Mouse (Mus musculus) R1 (cell line): ENCODE data around the gene Spin1.

ENCODE experiments used
- DNase-seq: peaks from one replicate; pipeline ENCODE4 v3.0.0-alpha.2; 2018; ENCODE audit warnings: low read depth, low spot score

The Spin1 gene

DNA sequence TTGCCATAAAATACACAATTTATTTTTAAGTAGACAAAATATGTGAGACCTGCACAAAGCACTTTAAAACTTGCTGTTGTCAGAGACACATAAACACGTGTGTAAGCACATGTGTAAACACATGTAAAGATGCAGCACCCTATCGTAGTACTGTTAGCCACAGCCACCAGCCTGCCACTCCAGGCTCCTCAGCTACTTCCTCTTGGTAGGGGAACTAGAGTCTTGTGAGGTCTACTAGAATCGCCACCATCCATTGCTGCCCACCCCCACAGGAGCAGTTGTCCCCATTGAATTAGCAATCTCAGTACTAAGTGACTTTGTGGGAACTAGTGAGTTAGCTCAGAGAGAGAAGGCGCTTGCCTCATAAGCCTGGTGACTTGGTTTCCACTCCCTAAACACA is 35.6 kb downstream of the Spin1 start:
- DNase-seq = no peak

DNA sequence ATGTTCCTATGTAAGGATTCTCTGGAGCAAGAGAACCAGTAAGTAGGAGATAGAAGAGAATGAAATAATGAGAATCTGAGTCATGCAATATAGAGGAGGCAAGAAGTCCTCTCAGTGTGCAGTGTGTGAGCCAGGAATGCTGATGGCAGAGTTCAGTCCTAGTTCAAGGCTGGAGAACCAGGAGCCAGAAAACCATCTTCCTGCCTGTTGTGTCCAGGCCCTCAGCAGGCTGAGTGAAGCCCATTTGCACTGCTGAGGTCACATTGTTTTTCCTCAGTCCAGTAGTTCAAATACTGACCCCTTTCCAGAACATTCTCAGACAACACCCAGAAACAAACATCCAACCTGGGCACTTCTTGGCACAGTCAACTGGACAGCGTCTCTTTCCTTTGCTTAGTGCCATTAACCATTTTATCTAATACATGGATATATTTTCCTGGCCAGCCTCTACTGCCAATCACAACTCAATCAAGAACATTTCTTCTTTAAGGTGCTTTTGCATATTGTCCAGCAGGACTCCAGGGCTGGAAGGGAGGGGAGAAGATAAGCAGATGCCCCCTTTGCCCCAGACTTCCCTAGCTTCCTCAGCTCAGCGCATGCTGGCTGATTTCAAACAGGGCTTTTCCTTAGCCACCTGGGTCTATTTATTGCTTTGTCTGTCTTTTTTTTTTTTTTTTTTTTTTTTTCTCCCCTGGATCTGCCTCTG is 36.5 kb downstream of the Spin1 start:
- DNase-seq = no peak

DNA sequence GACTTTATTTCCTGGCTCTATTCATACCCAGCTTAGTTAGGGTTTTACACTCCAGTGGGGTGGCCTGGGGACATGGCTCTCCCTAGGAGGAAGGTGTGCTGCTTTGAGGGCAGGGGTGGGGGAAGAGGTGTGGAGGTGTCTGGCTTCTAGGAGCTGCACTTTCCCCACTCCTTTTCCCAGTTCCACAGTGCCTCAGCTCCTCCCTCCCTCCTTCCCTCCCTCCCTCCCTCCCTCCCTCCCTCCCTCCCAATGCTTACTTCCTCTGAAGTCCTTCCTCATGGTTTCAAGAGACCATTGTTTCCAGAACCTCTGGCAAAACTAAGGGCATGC is 37.0 kb downstream of the Spin1 start:
- peak; percentile 54 for DNase-seq

DNA sequence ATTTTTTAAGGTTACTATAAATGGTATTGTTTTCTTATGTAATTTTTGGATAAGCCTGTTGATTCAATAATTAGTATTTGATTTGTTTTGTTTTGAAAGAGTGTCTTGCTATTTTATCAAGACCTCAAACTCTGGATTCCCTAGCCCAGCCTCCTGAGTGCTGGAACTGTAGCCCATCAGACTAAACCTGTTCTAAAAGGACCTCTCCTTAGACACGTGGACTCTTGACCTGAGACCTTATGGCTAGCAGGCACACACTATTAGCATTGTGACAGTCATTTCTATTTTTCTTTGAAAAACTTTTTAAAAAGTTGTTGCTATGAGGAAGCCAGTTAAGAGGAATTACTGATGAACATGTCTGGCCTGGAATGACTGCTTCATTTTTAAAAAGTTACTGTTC is 46.4 kb downstream of the Spin1 start:
- DNase-seq = no peak

DNA sequence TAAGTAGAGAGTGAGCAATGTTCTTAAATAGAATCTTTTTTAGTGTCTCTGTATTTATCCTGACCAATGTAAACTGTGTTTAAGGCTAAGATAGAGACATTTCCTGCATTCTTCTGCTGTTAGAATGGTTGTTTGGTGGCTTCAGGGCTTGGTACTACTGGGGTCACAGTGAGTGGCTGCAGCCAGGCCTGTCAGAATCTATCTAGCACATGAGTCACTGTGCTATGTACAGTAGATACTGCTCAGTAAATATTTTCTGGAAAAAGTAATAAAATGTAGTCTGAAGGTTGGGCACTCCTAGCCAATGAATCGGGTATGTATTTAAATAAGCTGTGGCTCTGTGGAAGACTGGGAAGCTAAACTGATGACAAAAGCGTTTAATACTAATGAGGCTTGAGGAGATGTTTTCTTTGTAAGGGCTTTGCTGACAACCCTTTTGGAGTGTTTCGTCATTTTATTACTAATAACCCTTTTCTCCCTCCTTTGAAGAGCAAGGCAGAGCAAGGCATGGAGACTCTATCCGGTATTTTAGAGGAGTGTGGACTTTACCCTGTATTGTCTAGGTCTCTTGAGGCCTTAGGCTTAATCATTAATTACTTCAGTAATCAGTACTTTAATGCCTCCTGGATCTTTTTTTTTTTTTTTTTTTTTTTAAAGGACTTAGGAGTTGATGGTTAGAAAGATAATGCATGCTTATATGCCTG is 52.4 kb downstream of the Spin1 start:
- DNase-seq = no peak

DNA sequence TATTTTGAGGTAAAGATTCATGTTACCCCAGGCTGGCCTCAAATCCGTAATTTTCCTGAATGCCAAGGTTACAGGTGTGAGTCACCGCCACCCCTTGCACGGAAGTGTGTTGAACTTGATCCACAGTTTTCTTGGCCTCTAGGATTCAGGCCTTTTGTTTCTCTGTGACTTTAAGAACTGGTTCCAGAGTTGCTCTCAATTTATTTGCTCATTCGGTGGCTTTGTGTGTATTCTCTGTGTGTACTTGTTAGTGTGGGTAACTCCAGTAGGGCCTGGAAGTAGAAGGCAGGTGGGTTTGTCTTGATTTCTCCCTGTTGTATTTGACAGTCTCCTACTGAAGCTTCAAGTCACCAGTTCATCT is 53.0 kb downstream of the Spin1 start:
- DNase-seq = no peak

DNA sequence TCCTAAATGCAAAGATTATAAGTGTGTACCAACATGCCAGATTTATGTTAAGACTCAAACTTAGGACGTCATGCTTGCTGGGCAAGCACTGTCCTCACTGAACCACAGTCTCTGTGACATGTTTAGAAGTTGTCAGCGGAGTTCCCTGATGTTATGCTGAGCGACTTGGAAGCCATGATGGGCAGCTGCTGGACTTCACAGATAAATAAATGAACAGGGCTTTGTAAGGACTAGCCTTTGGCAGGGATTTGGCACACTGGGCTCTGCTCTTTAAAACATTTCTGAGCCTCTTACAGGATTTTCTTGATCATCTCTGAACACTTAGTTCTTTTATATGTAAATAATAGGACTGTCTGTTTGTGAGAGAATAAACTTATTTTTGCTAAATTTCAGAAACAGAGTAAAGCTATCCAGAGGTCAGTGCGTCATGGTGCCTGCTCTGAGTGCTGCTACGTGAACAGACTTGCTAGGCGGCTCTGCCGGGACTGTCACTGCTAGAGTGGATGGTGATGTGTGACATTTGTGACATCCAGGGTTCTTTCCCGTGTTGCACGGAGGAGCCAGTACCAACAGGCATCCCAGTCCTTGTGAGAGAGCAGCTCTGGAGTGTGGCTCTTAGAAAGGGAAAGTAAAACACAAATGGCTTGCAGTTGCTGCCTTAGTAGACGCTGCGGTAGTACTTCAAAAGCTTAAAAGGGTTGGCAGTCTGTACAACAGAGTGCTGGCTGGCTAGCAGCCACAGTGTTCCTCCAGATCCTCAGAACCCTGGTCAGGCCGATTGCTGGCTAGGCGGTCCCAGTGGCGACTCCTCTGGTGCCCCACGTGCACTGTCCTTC is 54.7 kb downstream of the Spin1 start:
- no peak for DNase-seq

DNA sequence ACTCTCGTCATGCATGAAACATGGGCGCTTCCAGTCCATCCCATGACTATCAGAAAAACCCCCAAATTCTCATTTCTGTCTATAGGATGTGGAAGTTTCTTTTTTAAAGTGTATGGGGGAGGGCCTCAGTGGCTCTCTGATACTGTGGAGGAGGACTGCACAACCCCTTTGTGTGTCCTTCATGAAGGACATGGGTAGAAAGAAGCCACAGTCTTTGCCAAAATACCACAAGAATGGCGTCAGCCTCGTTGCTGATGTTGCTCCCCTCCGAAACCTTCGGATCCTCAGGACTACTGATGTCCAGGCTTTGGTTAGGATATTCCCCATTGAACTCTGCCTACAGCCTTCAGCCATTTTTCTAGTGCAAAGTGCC is 55.3 kb downstream of the Spin1 start:
- DNase-seq = no peak

DNA sequence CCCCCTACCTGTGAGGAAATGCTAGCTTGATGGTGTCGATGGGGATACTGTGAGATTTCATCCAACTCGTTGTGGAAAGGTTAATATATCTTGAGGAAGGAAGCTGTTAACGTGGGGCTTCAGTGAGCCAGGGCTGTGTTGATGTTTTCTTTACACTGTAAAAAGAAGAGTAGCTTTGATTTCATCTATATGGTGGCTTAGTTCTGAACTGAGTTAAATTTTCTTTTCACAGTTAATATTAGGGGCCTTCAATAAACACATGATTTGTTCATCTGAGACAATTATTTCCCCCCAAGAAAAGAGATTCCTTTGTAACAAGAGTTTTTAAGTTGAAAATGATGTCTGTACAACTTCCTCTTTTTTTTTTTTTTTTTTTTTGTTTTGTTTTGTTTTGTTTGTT is 56.6 kb downstream of the Spin1 start:
- no peak for DNase-seq

DNA sequence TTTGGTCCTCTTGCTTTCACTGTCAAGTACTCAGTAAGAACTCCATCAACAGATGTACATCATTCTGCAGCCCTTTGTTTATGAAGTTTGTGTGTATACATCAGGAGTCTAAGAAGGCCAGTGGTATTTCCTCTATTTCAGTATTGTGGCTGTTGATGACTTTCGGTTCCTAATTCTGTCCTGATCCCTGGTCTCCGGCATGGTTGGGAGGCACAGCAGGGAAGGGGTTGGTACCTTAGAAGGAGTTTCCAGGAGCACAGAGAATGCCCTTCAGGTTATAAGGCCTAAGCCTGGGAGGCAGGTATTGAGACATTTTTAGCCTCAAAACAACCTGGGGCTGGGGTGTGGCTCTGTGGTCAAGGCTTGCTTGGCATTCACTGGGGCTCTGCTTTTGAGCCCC is 61.0 kb downstream of the Spin1 start:
- no peak for DNase-seq

DNA sequence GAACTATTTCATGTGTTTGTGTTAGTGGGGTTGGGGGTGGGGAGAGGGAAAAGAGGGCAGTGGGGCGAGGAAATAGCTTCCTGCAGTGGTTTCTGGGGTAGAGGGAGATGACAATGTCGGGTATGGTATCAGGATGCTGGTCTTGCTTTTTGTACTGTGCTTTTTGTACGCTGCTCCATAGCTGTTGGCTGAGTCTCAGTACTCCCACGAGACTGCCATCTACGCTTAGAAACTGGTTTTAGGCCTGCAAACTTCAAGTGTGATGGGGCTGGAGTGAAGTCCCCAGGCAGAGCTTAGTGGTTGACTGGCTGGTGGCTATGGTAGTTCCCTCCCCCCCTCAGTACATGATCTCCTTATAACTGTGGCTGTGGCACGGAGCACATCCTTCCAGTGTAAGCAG is 61.6 kb downstream of the Spin1 start:
- no peak for DNase-seq

DNA sequence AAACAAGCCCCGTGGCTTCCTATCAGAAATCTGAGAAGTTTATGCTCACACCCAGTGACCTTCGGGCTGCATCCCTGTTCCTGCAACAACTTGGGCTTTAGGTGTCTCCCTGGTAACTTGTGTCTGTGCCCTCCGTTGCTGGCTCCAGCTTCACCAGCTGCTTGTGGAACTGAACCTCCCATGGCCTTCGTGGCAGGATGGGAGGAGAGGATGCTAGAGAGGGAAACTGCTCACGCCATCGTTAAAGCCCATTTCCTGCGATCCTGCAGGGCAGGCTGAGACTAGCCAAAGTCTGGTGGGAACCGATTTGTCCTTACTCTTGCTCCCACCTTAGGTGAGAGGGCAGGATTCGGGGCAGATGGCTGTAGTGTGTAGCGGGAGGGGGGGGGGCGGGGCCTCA is 66.0 kb downstream of the Spin1 start:
- DNase-seq = no peak

DNA sequence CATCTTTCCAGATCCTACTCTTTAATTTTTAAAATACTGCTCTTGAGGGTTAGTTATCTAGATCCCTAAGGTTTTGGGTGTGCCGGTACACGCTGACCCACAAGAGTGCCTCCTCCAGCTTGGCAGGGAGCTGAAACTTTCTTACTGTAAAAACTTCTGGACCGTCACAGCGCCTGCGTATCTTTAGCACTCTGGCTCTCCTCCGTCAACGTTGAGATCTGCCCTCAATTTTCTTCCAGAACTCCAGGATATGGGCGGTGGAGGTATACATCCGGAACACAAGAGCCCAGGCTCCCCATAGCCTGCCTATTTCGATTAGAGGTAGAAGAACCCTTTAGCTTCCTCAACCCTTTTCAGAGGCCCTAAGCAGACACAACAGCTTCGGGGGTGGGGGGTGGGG is 69.5 kb downstream of the Spin1 start:
- no peak for DNase-seq

DNA sequence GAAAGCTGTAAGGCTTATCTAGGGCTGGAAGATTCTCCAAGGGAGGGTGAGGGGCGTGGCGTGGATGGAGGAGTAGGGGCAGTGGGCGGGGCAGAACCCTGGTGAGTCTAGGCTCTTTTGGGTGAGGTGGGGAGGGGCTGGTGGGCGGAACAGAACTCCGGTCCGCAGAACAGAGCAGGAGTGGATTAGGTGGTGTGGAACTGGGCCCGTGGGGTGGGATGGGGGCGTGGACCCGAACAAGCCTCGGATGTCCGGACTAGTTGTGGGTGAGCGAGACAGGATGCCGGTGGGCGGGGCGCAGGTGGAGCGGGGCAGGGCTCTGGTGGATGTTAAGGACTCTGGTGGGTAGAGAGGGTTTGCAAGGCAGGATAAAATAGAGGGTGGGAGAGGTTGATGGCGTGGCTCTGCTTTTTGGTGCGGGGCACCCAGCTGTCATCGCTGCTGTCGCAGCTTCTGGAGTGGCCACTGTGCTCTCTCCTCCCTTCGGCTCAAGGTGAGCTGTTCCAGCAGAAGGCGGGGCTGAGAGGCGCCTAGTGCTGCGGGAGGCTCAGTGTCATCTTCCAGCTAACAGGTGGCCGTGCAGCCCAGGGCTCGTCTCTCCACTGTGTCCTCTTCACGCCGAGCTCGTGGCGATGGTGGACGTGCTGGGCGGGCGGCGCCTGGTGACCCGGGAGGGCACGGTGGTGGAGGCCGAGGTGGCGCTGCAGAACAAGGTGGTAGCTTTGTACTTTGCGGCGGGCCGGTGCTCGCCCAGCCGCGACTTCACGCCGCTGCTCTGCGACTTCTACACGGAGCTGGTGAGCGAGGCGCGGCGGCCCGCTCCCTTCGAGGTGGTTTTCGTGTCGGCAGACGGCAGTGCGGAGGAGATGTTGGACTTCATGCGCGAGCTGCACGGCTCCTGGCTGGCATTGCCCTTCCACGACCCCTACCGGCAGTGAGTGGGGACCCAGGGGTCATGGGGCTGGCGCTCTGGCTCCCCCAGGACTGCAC is 70.3 kb downstream of the Spin1 start, which contains the start of gene Nxnl2:
Gene Nxnl2 (plus strand): TSS at position 332 of the 990 bp plus-strand sequence.
- peak; percentile 92 for DNase-seq

DNA sequence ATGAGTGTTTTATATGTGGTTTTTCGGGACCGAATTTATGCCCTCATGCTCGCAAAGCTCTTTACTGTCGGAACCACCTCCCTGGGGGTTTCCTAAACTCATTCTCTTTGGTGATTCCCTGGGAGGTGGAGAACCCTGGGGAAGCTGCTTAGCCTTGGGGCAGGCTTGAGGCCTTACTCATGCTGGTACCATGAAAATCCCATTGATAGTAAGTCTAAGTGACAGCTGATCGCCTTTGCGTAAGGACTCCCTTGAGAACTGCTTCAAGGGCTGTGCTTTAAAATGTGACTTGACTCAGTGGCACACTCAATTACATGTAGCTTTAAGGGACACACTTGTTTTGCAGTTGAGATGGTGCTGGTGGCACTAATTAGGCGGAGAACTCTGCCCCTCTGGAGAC is 71.9 kb downstream of the Spin1 start:
- no peak for DNase-seq

DNA sequence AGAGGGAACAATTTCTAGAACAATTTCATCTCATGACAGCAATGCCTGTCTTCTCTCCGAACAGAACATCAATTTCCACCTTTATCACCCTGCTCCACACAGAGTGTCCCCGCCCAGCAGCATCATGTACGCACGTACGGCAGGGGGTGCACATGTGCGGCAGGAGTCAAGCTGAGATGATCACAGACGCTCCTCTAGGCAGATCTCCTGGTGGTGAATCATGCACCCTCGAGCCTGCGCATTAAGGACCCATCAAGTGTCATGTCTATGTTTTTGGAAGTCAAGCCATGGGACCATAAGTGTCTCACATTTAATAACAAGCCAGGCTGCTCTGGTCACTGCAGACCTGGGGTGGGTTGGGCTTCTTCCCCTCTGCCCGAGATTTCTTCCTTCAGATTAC is 78.3 kb downstream of the Spin1 start:
- DNase-seq = no peak

DNA sequence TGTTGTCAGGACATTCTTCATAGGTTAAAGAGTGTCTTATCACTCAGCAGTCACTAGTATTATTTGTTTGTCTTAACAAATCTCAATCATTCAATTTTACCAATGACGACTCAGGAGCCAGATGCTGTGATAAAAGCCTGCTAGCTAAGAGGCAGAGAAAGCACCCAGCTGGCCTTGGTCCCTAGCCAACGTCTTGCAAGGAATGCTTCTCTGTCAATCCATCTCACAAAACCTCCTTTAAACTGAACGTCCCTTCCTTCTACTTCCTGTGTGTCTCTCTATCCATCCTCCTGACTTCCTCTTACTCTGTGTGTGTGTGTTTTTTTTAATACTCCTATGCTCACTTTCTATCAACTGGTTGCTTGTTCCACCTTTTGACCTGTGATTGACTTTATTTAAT is 78.7 kb downstream of the Spin1 start:
- no peak for DNase-seq

DNA sequence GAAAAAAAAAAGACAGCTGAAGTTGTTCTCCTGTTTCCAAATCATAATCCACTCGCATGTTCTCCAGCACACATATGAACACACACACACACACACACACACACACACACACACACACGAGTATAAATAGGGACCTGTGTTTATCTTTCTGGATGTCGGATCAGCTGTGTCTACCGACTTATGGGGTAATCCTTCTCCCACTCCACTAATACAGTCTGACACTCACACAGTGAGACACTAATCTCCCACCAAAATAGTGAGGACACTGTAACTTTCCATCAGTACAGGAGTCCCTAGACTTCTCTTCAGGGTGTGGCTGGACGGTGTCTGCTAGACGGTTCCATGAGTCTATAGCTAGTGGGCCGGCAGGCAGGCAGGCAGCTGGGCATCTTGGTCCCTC is 81.6 kb downstream of the Spin1 start:
- DNase-seq = no peak

DNA sequence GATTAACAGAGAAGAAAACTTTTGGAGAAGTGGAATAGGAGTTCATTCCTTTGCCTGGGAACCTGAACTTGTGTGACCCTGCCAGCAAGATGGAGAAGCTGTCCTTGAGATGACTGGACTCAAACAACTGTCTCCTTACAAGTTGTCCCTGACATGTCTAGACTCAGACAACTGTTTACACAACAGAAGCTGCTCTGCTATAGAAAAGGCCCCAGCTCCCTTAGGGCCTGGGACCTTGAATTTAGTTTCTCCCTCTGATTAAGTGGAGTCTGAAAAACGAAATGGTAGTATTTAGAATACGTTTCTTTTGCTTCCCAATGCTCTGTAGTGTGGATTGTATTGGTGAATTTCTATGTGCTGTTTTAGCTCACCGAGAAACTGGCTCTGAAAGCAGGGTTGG is 84.2 kb downstream of the Spin1 start:
- no peak for DNase-seq

DNA sequence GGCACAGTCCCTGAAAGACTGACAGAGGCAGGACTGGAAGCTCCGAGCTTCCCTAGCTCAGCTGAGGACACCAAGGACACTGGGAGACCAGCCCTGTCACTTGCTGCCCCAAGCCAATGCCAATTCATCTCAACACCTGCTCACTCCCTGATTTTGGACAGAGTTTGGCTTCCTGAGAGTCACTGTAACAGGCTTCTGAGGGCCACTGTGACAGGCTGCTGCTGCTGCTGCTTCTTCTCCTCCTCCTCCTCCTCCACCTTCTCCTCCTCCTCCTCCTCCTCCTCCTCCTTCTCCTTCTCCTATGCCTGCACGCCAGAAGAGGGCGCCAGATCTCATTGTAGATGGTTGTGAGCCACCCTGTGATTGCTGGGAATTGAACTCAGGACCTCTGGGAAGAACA is 89.7 kb downstream of the Spin1 start:
- peak; percentile 50 for DNase-seq

DNA sequence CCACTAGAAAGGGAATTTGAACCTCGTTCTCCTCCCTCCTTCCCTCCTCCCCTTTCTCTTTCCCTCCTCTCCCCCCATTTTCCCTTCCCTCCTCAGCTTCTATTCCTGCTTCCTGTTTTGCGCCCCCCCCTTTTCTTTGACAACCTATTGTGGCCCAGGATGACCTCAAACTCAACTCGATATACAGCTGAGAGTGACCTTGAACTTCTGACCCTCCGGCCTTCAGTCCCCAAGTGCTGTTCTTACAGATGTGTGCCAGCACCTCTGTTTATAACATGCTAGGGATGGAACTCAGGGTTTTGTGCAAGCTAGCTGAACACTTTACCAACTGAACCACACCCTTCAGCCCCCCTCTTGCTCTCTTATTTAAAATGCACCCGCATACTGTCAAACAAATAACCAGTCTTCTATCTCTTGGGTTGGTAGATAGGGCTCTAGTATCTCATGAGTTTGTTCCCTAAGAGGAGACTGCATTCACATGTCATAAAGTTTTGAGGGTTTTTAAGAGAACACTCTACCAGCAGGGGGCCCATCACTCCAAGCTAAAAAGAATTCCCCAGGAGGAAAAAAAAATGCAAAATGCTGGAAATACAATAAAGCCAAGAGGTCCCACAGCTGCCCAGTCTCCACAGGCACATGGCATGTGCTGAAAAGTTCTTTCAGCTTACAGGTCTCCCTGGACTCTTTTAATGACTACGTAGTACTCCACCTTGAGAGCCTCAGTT is 90.9 kb downstream of the Spin1 start:
- peak; percentile 96 for DNase-seq
